Mouse (Mus musculus): Measurements from ENCODE around the gene Rgl2.
A peak's percentile ranks its signal among the peaks of the same experiment; 100 is the strongest.

DNA sequence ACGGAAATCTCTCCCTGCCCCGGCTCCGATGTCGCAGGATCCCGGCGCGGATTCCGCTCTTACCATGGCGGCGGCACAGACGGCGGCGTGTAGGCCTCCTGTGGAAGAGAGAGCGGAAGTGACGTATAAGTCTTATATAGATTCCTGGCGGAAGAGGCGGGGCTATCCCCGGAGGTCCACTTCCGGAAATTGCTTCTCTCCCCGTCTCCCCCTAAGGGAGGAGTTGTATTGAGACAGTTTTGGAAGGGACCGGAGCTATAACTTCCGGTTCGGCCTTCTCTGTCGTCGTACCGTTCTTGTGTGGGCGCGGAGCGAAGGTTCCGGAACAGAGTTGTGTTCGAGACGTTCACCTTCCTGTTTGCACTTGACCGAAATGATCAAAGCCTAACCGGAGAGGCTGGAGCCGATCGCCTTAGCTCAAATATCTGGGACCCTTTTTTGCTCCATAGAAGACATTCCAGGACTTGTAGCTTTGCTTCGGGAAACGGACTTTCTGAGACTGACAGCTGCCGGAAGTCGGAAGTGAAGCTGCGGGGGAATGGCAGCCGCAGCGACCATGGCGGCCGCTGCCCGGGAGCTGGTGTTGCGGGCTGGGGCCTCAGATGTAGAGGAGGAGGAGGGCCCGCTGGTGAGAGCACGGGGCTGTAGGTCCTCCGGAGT lies 26.3 kb downstream of the Rgl2 start, which contains the start of the genes Vps52 and Rps18:
- peak; percentile 24; the same call in 1 of the 2 replicates for TF ChIP-seq CTCF (IDR thresholded peaks at IDR 0.05; ENCODE audit: low read depth)
- peak; percentile 88 for TF ChIP-seq EP300 (IDR thresholded peaks at IDR 0.05; ENCODE audit: low read depth)

Data from heart, postnatal 0 days (tissue).